Mouse (Mus musculus): ENCODE results near the gene Tia1. TPM values are rescaled to one million over a fixed set of nuclear protein-coding genes. Genes with fewer than 3 reads are reported as not detected.

The Tia1 gene
- polyA plus RNA-seq, 1 experiment from 2014 or later = 110 TPM

GRCm38 (mm10) chr6:86438272-86439118 lies 34.5 kb downstream of the Tia1 start, which contains the start of gene C87436:
Gene C87436, plus strand, starts transcription at chr6:86438374.
- H3K27me3 ChIP-seq (replicated peaks; ENCODE audit: control insufficient read depth, insufficient read depth, low read length) = no peaks in the 10 kb centered on the region
- H3K4me2 ChIP-seq (ENCODE audit: low read depth, low read length) = peak within 1 kb of the TSS; percentile 70
- H3K36me3 ChIP-seq (ENCODE audit: control insufficient read depth, insufficient read depth, low read length) = peaks cover 4% of the 10 kb centered on the region; the same call in 1 of the 2 replicates
- peaks cover 8% of the 10 kb centered on the region; the same call in 1 of the 2 replicates for H3K4me1 ChIP-seq (ENCODE audit: control insufficient read depth, insufficient read depth, low read length)
- H3K9me3 ChIP-seq (ENCODE audit: control insufficient read depth, low read length) = no peaks in the 10 kb centered on the region
- WGBS = under 1% methylated on average over 59 of the region's 59 CpGs
- ATAC-seq = peak; percentile 96
- peak within 1 kb of the TSS; percentile 92 for H3K9ac ChIP-seq (ENCODE audit: low read depth, low read length)
- peak within 1 kb of the TSS; percentile 93 for H3K4me3 ChIP-seq (ENCODE audit: low read length)
- H3K27ac ChIP-seq (ENCODE audit: low read length) = peak within 1 kb of the TSS; percentile 98

GRCm38 (mm10) chr6:86439119-86439496 lies 35.1 kb downstream of the Tia1 start:
- no peak; the same call in 1 of the 2 replicates for ATAC-seq

GRCm38 (mm10) chr6:86439531-86439930 lies 35.5 kb downstream of the Tia1 start:
- no peak overlapping the region for H3K27ac ChIP-seq (ENCODE audit: low read length)

More at GRCm38 (mm10) chr6:86439119-86439496, 35.1 kb downstream of the Tia1 start:
- 4% methylated on average over 13 of the region's 13 CpGs for WGBS
- peak overlapping the region; percentile 98 for H3K27ac ChIP-seq (ENCODE audit: low read length)
- no peaks in the 10 kb centered on the region for H3K27me3 ChIP-seq (replicated peaks; ENCODE audit: control insufficient read depth, insufficient read depth, low read length)
- H3K36me3 ChIP-seq (ENCODE audit: control insufficient read depth, insufficient read depth, low read length) = peaks cover 6% of the 10 kb centered on the region; the same call in 1 of the 2 replicates
- peak overlapping the region; percentile 93 for H3K4me3 ChIP-seq (ENCODE audit: low read length)
- H3K9ac ChIP-seq (ENCODE audit: low read depth, low read length) = peak overlapping the region; percentile 92
- no peaks in the 10 kb centered on the region for H3K9me3 ChIP-seq (ENCODE audit: control insufficient read depth, low read length)
- H3K4me2 ChIP-seq (ENCODE audit: low read depth, low read length) = peak overlapping the region; percentile 70
- H3K4me1 ChIP-seq (ENCODE audit: control insufficient read depth, insufficient read depth, low read length) = peaks cover 8% of the 10 kb centered on the region; the same call in 1 of the 2 replicates

GRCm38 (mm10) chr6:86441571-86441970 lies 37.6 kb downstream of the Tia1 start:
- Histone ChIP-seq H3K9me3 (ENCODE audit: control insufficient read depth, low read length) (no peaks in the 10 kb centered on the region), H3K9ac (ENCODE audit: low read depth, low read length) (no peak overlapping the region), H3K27me3 (replicated peaks; ENCODE audit: control insufficient read depth, insufficient read depth, low read length) (no peaks in the 10 kb centered on the region), H3K4me3 (ENCODE audit: low read length) (no peak overlapping the region), H3K36me3 (ENCODE audit: control insufficient read depth, insufficient read depth, low read length) (peaks cover 15% of the 10 kb centered on the region), H3K4me1 (ENCODE audit: control insufficient read depth, insufficient read depth, low read length) (peaks cover 8% of the 10 kb centered on the region; the same call in 1 of the 2 replicates), H3K4me2 (ENCODE audit: low read depth, low read length) (no peak overlapping the region), H3K27ac (ENCODE audit: low read length) (no peak overlapping the region)
- 95% methylated on average over 10 of the region's 10 CpGs for WGBS
- ATAC-seq = no peak

More at GRCm38 (mm10) chr6:86439531-86439930, 35.5 kb downstream of the Tia1 start:
- Histone ChIP-seq H3K4me3 (ENCODE audit: low read length) (peak overlapping the region; percentile 93), H3K36me3 (ENCODE audit: control insufficient read depth, insufficient read depth, low read length) (peaks cover 9% of the 10 kb centered on the region; the same call in 1 of the 2 replicates), H3K4me2 (ENCODE audit: low read depth, low read length) (peak overlapping the region; percentile 70), H3K27me3 (replicated peaks; ENCODE audit: control insufficient read depth, insufficient read depth, low read length) (no peaks in the 10 kb centered on the region), H3K9me3 (ENCODE audit: control insufficient read depth, low read length) (no peaks in the 10 kb centered on the region), H3K9ac (ENCODE audit: low read depth, low read length) (peak overlapping the region; percentile 92), H3K4me1 (ENCODE audit: control insufficient read depth, insufficient read depth, low read length) (peaks cover 8% of the 10 kb centered on the region; the same call in 1 of the 2 replicates)
- no peak for ATAC-seq
- 81% methylated on average over 1 of the region's 1 CpGs for WGBS

- H3K4me3 ChIP-seq (ENCODE audit: low read length) = no peak overlapping the region
- H3K27me3 ChIP-seq (replicated peaks; ENCODE audit: control insufficient read depth, insufficient read depth, low read length) = no peaks in the 10 kb centered on the region
- H3K27ac ChIP-seq (ENCODE audit: low read length) = no peak overlapping the region
- H3K9me3 ChIP-seq (ENCODE audit: control insufficient read depth, low read length) = no peaks in the 10 kb centered on the region
- no peaks in the 10 kb centered on the region for H3K4me1 ChIP-seq (ENCODE audit: control insufficient read depth, insufficient read depth, low read length)
- no peak overlapping the region for H3K9ac ChIP-seq (ENCODE audit: low read depth, low read length)
- H3K36me3 ChIP-seq (ENCODE audit: control insufficient read depth, insufficient read depth, low read length) = peaks cover 15% of the 10 kb centered on the region
- H3K4me2 ChIP-seq (ENCODE audit: low read depth, low read length) = no peak overlapping the region
- WGBS = 94% methylated on average over 18 of the region's 18 CpGs
- ATAC-seq = no peak
These were observed 41.5 kb downstream of the Tia1 start for GRCm38 (mm10) chr6:86445551-86445950.

- H3K9ac ChIP-seq (ENCODE audit: low read depth, low read length) = no peak overlapping the region
- no peak overlapping the region for H3K4me3 ChIP-seq (ENCODE audit: low read length)
- H3K4me1 ChIP-seq (ENCODE audit: control insufficient read depth, insufficient read depth, low read length) = no peaks in the 10 kb centered on the region
- no peak for ATAC-seq
- WGBS = 82% methylated on average over 1 of the region's 1 CpGs
- H3K27me3 ChIP-seq (replicated peaks; ENCODE audit: control insufficient read depth, insufficient read depth, low read length) = no peaks in the 10 kb centered on the region
- no peaks in the 10 kb centered on the region for H3K9me3 ChIP-seq (ENCODE audit: control insufficient read depth, low read length)
- no peak overlapping the region for H3K4me2 ChIP-seq (ENCODE audit: low read depth, low read length)
- H3K36me3 ChIP-seq (ENCODE audit: control insufficient read depth, insufficient read depth, low read length) = peaks cover 15% of the 10 kb centered on the region
- H3K27ac ChIP-seq (ENCODE audit: low read length) = no peak overlapping the region
These were observed 43.0 kb downstream of the Tia1 start for GRCm38 (mm10) chr6:86446927-86447568.

GRCm38 (mm10) chr6:86456727-86457126 lies 52.7 kb downstream of the Tia1 start:
- ATAC-seq = no peak
- H3K36me3 ChIP-seq (ENCODE audit: control insufficient read depth, insufficient read depth, low read length) = peaks cover 14% of the 10 kb centered on the region; the same call in 1 of the 2 replicates

GRCm38 (mm10) chr6:86463079-86463478 lies 59.1 kb downstream of the Tia1 start:
- 91% methylated on average over 3 of the region's 3 CpGs for WGBS
- H3K4me3 ChIP-seq (ENCODE audit: low read length) = no peak overlapping the region
- H3K27me3 ChIP-seq (replicated peaks; ENCODE audit: control insufficient read depth, insufficient read depth, low read length) = no peaks in the 10 kb centered on the region
- no peak overlapping the region for H3K9ac ChIP-seq (ENCODE audit: low read depth, low read length)
- H3K27ac ChIP-seq (ENCODE audit: low read length) = no peak overlapping the region
- no peak overlapping the region for H3K4me2 ChIP-seq (ENCODE audit: low read depth, low read length)
- no peak for ATAC-seq
- no peaks in the 10 kb centered on the region for H3K9me3 ChIP-seq (ENCODE audit: control insufficient read depth, low read length)
- H3K36me3 ChIP-seq (ENCODE audit: control insufficient read depth, insufficient read depth, low read length) = peaks cover 14% of the 10 kb centered on the region; the same call in 1 of the 2 replicates
- H3K4me1 ChIP-seq (ENCODE audit: control insufficient read depth, insufficient read depth, low read length) = no peaks in the 10 kb centered on the region

More at GRCm38 (mm10) chr6:86456727-86457126, 52.7 kb downstream of the Tia1 start:
- WGBS = 93% methylated on average over 3 of the region's 3 CpGs
- Histone ChIP-seq H3K9me3 (ENCODE audit: control insufficient read depth, low read length) (no peaks in the 10 kb centered on the region), H3K4me2 (ENCODE audit: low read depth, low read length) (no peak overlapping the region), H3K4me1 (ENCODE audit: control insufficient read depth, insufficient read depth, low read length) (no peaks in the 10 kb centered on the region), H3K9ac (ENCODE audit: low read depth, low read length) (no peak overlapping the region), H3K4me3 (ENCODE audit: low read length) (no peak overlapping the region), H3K27me3 (replicated peaks; ENCODE audit: control insufficient read depth, insufficient read depth, low read length) (no peaks in the 10 kb centered on the region), H3K27ac (ENCODE audit: low read length) (no peak overlapping the region)

GRCm38 (mm10) chr6:86471317-86471716 lies 67.3 kb downstream of the Tia1 start:
- H3K36me3 ChIP-seq (ENCODE audit: control insufficient read depth, insufficient read depth, low read length) = no peaks in the 10 kb centered on the region
- H3K9me3 ChIP-seq (ENCODE audit: control insufficient read depth, low read length) = no peaks in the 10 kb centered on the region
- H3K4me2 ChIP-seq (ENCODE audit: low read depth, low read length) = peak overlapping the region; percentile 53
- peak overlapping the region; percentile 56 for H3K9ac ChIP-seq (ENCODE audit: low read depth, low read length)
- H3K4me1 ChIP-seq (ENCODE audit: control insufficient read depth, insufficient read depth, low read length) = peaks cover 9% of the 10 kb centered on the region
- no peak overlapping the region; the same call in 1 of the 2 replicates for H3K4me3 ChIP-seq (ENCODE audit: low read length)
- H3K27me3 ChIP-seq (replicated peaks; ENCODE audit: control insufficient read depth, insufficient read depth, low read length) = no peaks in the 10 kb centered on the region
- no peak for ATAC-seq
- peak overlapping the region; percentile 57 for H3K27ac ChIP-seq (ENCODE audit: low read length)
- 89% methylated on average over 3 of the region's 3 CpGs for WGBS

Measured in intestine, embryonic 16.5 days (tissue).